Mouse (Mus musculus): ENCODE data around the gene Aip. TPM values are rescaled to one million over a fixed set of nuclear protein-coding genes. Genes with fewer than 3 reads are reported as not detected.
A peak's percentile ranks its signal among the peaks of the same experiment; 100 is the strongest.

Gene Aip
- polyA plus RNA-seq, 1 experiment from 2014 or later, result 78.5 TPM

- peak; percentile 63 for DNase-seq (ENCODE audit: low spot score)
- peaks cover 20% of the 10 kb centered on the region; the same call in 1 of the 2 replicates for H3K36me3 ChIP-seq (ENCODE audit: insufficient read depth, low read length)
These were observed 12.4 kb downstream of the Aip start for GRCm38 (mm10) chr19:4113186-4113805.

GRCm38 (mm10) chr19:4112063-4112960 lies 13.3 kb downstream of the Aip start:
- H3K9ac ChIP-seq (replicated peaks; ENCODE audit: low read depth), result no peak overlapping the region
- no peak overlapping the region for H3K4me2 ChIP-seq (replicated peaks; ENCODE audit: low read depth, low read length)
- 0 out of 2 replicates have a peak, but pooled peaks cover 2% of the 10 kb centered on the region for H3K4me1 ChIP-seq (ENCODE audit: insufficient read depth, low read depth, low read length)
- H3K27me3 ChIP-seq (replicated peaks; ENCODE audit: insufficient read depth, low read length), result no peaks in the 10 kb centered on the region
- TF ChIP-seq CTCF (IDR thresholded peaks at IDR 0.05), result no peak
- no peak for TF ChIP-seq EP300 (IDR thresholded peaks at IDR 0.05)
- no peaks in the 10 kb centered on the region for H3K9me3 ChIP-seq (ENCODE audit: low read length)
- peaks cover 20% of the 10 kb centered on the region; the same call in 1 of the 2 replicates for H3K36me3 ChIP-seq (ENCODE audit: insufficient read depth, low read length)
- WGBS, result 93% methylated on average over 26 of the region's 26 CpGs
- ATAC-seq, result no peak
- no peak overlapping the region for H3K4me3 ChIP-seq (ENCODE audit: low read depth, low read length)
- DNase-seq (ENCODE audit: low spot score), result no peak
- no peak overlapping the region for H3K27ac ChIP-seq (ENCODE audit: low read length)

More at GRCm38 (mm10) chr19:4113186-4113805, 12.4 kb downstream of the Aip start:
- Histone ChIP-seq H3K27me3 (replicated peaks; ENCODE audit: insufficient read depth, low read length) (no peaks in the 10 kb centered on the region), H3K4me2 (replicated peaks; ENCODE audit: low read depth, low read length) (0 out of 2 replicates have a peak overlapping the region, but pooled peaks have one; percentile 3), H3K9me3 (ENCODE audit: low read length) (no peaks in the 10 kb centered on the region), H3K4me1 (ENCODE audit: insufficient read depth, low read depth, low read length) (0 out of 2 replicates have a peak, but pooled peaks cover 2% of the 10 kb centered on the region), H3K4me3 (ENCODE audit: low read depth, low read length) (no peak overlapping the region), H3K27ac (ENCODE audit: low read length) (peak overlapping the region; percentile 70; the same call in 1 of the 2 replicates), H3K9ac (replicated peaks; ENCODE audit: low read depth) (no peak overlapping the region)
- no peak for TF ChIP-seq CTCF (IDR thresholded peaks at IDR 0.05)
- TF ChIP-seq EP300 (IDR thresholded peaks at IDR 0.05), result no peak
- WGBS, result 44% methylated on average over 13 of the region's 13 CpGs
- ATAC-seq, result peak; percentile 83

DNA sequence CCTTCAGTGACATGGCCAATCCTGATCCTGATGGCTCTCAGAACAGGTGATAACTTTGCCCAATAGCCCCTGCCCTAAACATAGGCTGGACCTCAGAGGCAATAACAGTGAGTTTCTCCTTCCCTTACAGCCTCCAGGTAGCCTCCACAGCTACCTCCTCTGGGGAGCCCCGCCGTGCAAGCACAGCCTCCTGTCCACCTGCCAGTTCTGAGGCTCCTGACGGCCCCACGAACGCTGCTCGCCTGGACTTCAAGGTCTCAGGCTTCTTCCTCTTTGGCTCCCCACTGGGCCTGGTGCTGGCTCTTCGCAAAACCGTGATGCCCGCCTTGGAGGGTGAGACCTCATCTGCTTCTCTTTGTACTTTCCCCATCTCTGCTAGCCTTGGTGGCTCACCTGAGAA lies 17.1 kb downstream of the Aip start:
- WGBS, result 82% methylated on average over 9 of the region's 9 CpGs

GRCm38 (mm10) chr19:4106654-4107053 lies 19.0 kb downstream of the Aip start:
- Histone ChIP-seq H3K27me3 (replicated peaks; ENCODE audit: insufficient read depth, low read length) (no peaks in the 10 kb centered on the region), H3K27ac (ENCODE audit: low read length) (no peak overlapping the region), H3K4me3 (ENCODE audit: low read depth, low read length) (no peak overlapping the region), H3K4me2 (replicated peaks; ENCODE audit: low read depth, low read length) (no peak overlapping the region), H3K36me3 (ENCODE audit: insufficient read depth, low read length) (no peaks in the 10 kb centered on the region), H3K9ac (replicated peaks; ENCODE audit: low read depth) (no peak overlapping the region), H3K4me1 (ENCODE audit: insufficient read depth, low read depth, low read length) (no peaks in the 10 kb centered on the region), H3K9me3 (ENCODE audit: low read length) (no peaks in the 10 kb centered on the region)
- no peak for ATAC-seq
- TF ChIP-seq CTCF (IDR thresholded peaks at IDR 0.05) (no peak), EP300 (IDR thresholded peaks at IDR 0.05) (no peak)
- no peak for DNase-seq (ENCODE audit: low spot score)
- 91% methylated on average over 14 of the region's 14 CpGs for WGBS

More for the DNA sequence above, 17.1 kb downstream of the Aip start:
- no peak for DNase-seq (ENCODE audit: low spot score)
- H3K9me3 ChIP-seq (ENCODE audit: low read length), result no peaks in the 10 kb centered on the region
- H3K27ac ChIP-seq (ENCODE audit: low read length), result no peak overlapping the region
- H3K36me3 ChIP-seq (ENCODE audit: insufficient read depth, low read length), result peaks cover 7% of the 10 kb centered on the region; the same call in 1 of the 2 replicates
- no peak for ATAC-seq
- H3K4me1 ChIP-seq (ENCODE audit: insufficient read depth, low read depth, low read length), result 0 out of 2 replicates have a peak, but pooled peaks cover 2% of the 10 kb centered on the region
- no peak overlapping the region for H3K9ac ChIP-seq (replicated peaks; ENCODE audit: low read depth)
- no peak overlapping the region for H3K4me2 ChIP-seq (replicated peaks; ENCODE audit: low read depth, low read length)
- no peak for TF ChIP-seq CTCF (IDR thresholded peaks at IDR 0.05)
- TF ChIP-seq EP300 (IDR thresholded peaks at IDR 0.05), result no peak
- no peaks in the 10 kb centered on the region for H3K27me3 ChIP-seq (replicated peaks; ENCODE audit: insufficient read depth, low read length)
- no peak overlapping the region for H3K4me3 ChIP-seq (ENCODE audit: low read depth, low read length)

DNA sequence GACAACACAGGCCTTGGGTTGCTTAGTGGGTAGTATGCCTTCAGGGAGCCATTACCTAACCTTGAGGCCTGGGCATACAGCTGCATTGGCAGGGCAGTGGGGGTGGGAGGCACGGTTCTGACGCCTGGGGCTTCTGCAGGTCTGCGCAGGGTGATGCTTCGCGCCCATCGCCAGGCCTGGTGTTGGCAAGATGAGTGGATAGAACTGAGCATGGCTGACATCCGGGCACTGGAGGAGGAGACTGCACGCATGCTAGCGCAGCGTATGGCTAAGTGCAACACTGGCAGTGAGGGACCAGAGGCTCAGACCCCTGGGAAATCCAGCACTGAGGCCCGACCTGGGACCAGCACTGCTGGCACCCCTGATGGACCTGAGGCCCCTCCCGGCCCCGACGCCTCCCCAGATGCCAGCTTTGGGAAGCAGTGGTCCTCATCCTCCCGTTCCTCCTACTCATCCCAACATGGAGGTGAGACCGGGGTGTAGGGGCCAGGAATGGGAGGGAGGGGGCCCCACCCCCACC lies 20.9 kb downstream of the Aip start:
- TF ChIP-seq EP300 (IDR thresholded peaks at IDR 0.05), result no peak
- TF ChIP-seq CTCF (IDR thresholded peaks at IDR 0.05), result no peak
- Histone ChIP-seq H3K36me3 (ENCODE audit: insufficient read depth, low read length) (no peaks in the 10 kb centered on the region), H3K9me3 (ENCODE audit: low read length) (no peaks in the 10 kb centered on the region), H3K4me2 (replicated peaks; ENCODE audit: low read depth, low read length) (no peak overlapping the region), H3K4me1 (ENCODE audit: insufficient read depth, low read depth, low read length) (peaks cover 5% of the 10 kb centered on the region; the same call in 1 of the 2 replicates), H3K4me3 (ENCODE audit: low read depth, low read length) (no peak overlapping the region), H3K9ac (replicated peaks; ENCODE audit: low read depth) (no peak overlapping the region), H3K27ac (ENCODE audit: low read length) (no peak overlapping the region), H3K27me3 (replicated peaks; ENCODE audit: insufficient read depth, low read length) (peaks cover 3% of the 10 kb centered on the region; the same call in 1 of the 2 replicates)
- WGBS, result 85% methylated on average over 16 of the region's 16 CpGs
- no peak for ATAC-seq
- DNase-seq (ENCODE audit: low spot score), result no peak

DNA sequence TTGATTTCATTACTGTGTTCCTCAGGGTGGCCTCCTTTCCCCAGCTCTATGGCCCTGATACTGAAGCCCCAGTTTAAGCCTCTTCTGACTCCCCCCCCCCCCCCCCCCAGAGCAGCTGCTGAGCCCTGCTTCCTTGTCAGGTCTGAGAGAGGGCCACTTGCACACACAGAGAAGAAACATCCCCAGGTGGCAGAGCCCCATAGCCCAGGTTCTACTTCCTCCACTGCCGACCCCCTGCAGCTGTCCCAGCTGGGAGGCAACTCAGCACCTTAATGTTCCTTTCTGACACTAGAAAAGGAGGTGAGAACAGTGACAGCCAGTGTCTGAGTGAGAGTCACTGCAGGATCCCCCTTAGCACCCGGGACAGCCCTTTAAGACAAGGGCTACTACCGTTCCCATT lies 21.9 kb downstream of the Aip start:
- no peak overlapping the region for H3K9ac ChIP-seq (replicated peaks; ENCODE audit: low read depth)
- DNase-seq (ENCODE audit: low spot score) (no peak), ATAC-seq (no peak)
- H3K36me3 ChIP-seq (ENCODE audit: insufficient read depth, low read length), result no peaks in the 10 kb centered on the region
- TF ChIP-seq EP300 (IDR thresholded peaks at IDR 0.05) (no peak), CTCF (IDR thresholded peaks at IDR 0.05) (no peak)
- no peak overlapping the region for H3K4me2 ChIP-seq (replicated peaks; ENCODE audit: low read depth, low read length)
- H3K27me3 ChIP-seq (replicated peaks; ENCODE audit: insufficient read depth, low read length), result peaks cover 3% of the 10 kb centered on the region; the same call in 1 of the 2 replicates
- no peaks in the 10 kb centered on the region for H3K9me3 ChIP-seq (ENCODE audit: low read length)
- WGBS, result 65% methylated on average over 3 of the region's 3 CpGs
- no peak overlapping the region for H3K4me3 ChIP-seq (ENCODE audit: low read depth, low read length)
- H3K27ac ChIP-seq (ENCODE audit: low read length), result no peak overlapping the region
- H3K4me1 ChIP-seq (ENCODE audit: insufficient read depth, low read depth, low read length), result peaks cover 12% of the 10 kb centered on the region; the same call in 1 of the 2 replicates
